Mouse (Mus musculus): ENCODE measurements around the gene Mfsd12. TPM values are rescaled to one million over a fixed set of nuclear protein-coding genes. Genes with fewer than 3 reads are reported as not detected.

Mfsd12 gene
- polyA plus RNA-seq, 1 experiment, result 21.7 TPM

DNA sequence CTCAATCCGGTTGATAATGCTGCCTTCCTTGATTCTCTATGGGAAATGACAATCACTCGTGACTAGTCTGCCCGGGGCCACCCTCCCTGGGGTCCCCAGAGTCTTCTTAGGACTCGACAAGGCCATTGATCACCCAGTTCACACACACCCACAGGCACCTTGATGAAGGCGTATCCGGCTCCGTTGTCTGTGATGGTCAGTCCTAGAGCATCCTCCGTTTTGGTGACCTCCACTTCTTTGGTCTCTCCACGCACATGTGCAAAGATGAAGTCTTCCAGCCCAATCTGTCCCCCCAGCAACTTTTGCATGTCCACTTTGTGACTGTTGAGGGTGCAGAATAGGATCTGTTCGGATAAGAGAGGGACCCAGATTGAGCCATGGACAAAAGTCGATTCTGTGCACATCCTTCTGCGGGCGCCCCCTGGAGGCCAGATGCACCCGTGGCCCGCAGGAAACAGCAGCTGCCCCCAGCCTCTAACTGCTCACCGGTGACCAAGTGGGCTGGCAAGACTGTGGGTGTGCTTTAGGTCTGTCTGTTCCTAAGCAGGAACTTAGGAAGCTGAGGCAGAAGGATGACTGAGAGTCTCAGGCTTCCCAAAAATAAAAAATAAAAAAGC, 15.8 kb upstream of the Mfsd12 start:
- H3ac ChIP-seq (ENCODE audit: control insufficient read depth, insufficient read length), result no peak overlapping the region
- peak in 1 of 3 experiments; percentile 63 for TF ChIP-seq MYOG (IDR thresholded peaks at IDR 0.05; ENCODE audit: control insufficient read depth in 1 of 3, insufficient read depth in 1 of 3, insufficient read length in 2 of 3, low read depth in 2 of 3)
- no peak for TF ChIP-seq E2F4 (IDR thresholded peaks at IDR 0.05; ENCODE audit: insufficient read depth)
- TF ChIP-seq MYOD1 (IDR thresholded peaks at IDR 0.05; ENCODE audit: control insufficient read depth in 1 of 3, insufficient read length in 2 of 3, low read depth in 2 of 3), result peak in 1 of 3 experiments; percentile 13
- no peak overlapping the region for H3K4me2 ChIP-seq (ENCODE audit: low read depth)
- H3K4me3 ChIP-seq, result no peak overlapping the region
- H3K27me3 ChIP-seq (ENCODE audit: control insufficient read depth, insufficient read depth, insufficient read length), result peaks cover 12% of the 10 kb centered on the region
- H3K36me3 ChIP-seq (ENCODE audit: control insufficient read depth, insufficient read depth), result no peaks in the 10 kb centered on the region
- no peaks in the 10 kb centered on the region for H3K79me2 ChIP-seq (ENCODE audit: control insufficient read depth, insufficient read depth)

DNA sequence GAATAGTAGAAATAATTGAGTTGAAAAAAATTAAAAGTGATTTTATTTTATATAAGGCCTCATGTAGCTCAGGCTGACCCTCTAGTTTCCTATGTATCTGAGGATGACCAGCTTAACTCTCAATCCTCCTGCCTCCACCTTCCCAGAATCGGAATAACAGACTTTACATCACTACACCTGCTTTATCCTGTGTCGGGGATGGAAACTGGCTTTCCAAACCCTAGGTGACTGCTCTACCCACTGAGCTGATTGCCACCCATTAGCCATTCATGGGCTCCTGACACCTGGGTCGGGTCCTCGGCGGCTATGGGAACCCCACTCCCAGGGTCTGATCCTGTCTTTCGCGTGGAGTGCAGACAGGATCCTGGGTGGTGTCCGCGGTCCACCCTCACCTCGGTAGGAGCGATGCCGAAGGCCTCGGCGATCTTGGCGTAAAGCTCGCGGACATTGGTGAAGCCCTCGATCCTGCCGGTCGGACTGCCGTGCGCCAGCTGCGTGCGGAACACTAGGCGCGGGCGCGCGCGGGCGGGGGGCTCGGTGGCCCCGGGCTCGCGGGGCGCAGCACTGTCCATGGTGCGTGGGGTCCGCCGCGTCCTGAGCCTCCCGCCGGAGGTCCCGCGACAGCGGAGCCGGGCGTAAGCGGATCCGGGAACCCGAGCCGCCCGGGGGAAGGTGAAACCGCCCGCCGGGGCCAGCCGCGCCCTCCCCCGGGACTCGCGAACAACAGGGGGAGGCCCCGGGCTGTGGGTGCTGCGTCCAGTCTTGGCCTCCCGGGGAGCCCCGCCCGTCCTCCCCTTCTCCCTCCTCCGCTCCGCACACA, 14.4 kb upstream of the Mfsd12 start, which contains the start of gene Gipc3:
Gipc3 (minus strand) TSS at position 581 of the 820 bp plus-strand sequence.
- peaks cover 7% of the 10 kb centered on the region for H3K36me3 ChIP-seq (ENCODE audit: control insufficient read depth, insufficient read depth)
- no peaks in the 10 kb centered on the region for H3K79me2 ChIP-seq (ENCODE audit: control insufficient read depth, insufficient read depth)
- TF ChIP-seq MYOG (IDR thresholded peaks at IDR 0.05; ENCODE audit: control insufficient read depth in 1 of 3, insufficient read depth in 1 of 3, insufficient read length in 2 of 3, low read depth in 2 of 3), result no peak
- peak in 1 of 3 experiments; percentile 1 for TF ChIP-seq MYOD1 (IDR thresholded peaks at IDR 0.05; ENCODE audit: control insufficient read depth in 1 of 3, insufficient read length in 2 of 3, low read depth in 2 of 3)
- no peak for TF ChIP-seq POLR2A (IDR thresholded peaks at IDR 0.05; ENCODE audit: insufficient read length, low read depth)
- no peak for TF ChIP-seq TCF12 (IDR thresholded peaks at IDR 0.05; ENCODE audit: insufficient read depth, poor library complexity, severe bottlenecking)
- no peak for TF ChIP-seq E2F4 (IDR thresholded peaks at IDR 0.05; ENCODE audit: insufficient read depth)
- TF ChIP-seq TCF3 (IDR thresholded peaks at IDR 0.05; ENCODE audit: insufficient read length, low read depth), result no peak
- TF ChIP-seq CEBPB (IDR thresholded peaks at IDR 0.05; ENCODE audit: insufficient read depth, poor library complexity, severe bottlenecking), result no peak
- TF ChIP-seq REST (IDR thresholded peaks at IDR 0.05; ENCODE audit: insufficient read depth, insufficient read length), result no peak
- no peak within 1 kb of the TSS for H3K4me3 ChIP-seq
- peak within 1 kb of the TSS; percentile 36 for H3K4me2 ChIP-seq (ENCODE audit: low read depth)
- H3K27me3 ChIP-seq (ENCODE audit: control insufficient read depth, insufficient read depth, insufficient read length), result peaks cover 12% of the 10 kb centered on the region
- H3ac ChIP-seq (ENCODE audit: control insufficient read depth, insufficient read length), result no peak within 1 kb of the TSS

DNA sequence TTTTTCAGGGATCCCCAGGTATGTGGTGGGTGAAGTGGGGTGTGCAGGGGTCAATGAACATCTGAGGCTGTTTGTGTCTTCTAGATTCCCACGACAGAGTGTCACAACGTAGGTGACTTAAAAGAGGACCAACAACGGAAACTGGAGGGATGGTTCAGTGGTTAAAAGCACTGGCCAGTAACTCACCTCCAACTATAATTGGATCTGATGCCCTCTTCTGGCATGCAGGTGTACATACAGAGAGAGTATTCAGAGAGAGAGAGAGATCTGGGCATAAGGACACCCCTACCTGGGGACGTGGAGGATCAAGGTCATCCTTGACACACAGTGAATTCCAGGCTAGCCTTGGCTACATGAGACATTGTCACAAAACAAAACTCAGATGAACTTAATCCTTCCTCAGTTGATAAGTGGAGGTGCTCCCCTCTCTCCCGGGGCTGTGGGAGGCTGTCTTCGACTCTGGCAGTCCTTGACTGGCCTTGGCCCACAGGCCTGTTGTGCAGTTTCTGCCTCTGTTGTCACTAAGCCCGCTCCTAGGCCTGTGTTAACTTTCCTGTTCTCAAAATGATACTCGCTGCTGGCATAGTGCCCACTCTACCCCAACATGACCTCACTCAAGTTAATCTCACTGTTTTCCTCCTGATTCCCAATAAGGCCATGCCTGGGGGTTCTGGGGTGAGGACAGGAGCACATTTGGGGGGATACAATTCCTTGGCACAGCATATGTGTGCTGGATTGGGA, 12.7 kb upstream of the Mfsd12 start:
- TF ChIP-seq TCF12 (IDR thresholded peaks at IDR 0.05; ENCODE audit: insufficient read depth, poor library complexity, severe bottlenecking), result no peak
- TF ChIP-seq REST (IDR thresholded peaks at IDR 0.05; ENCODE audit: insufficient read depth, insufficient read length), result no peak
- no peak for TF ChIP-seq CEBPB (IDR thresholded peaks at IDR 0.05; ENCODE audit: insufficient read depth, poor library complexity, severe bottlenecking)
- TF ChIP-seq SRF (IDR thresholded peaks at IDR 0.05; ENCODE audit: control insufficient read depth, insufficient read length, low read depth), result no peak
- TF ChIP-seq MYOD1 (IDR thresholded peaks at IDR 0.05; ENCODE audit: control insufficient read depth in 1 of 3, insufficient read length in 2 of 3, low read depth in 2 of 3), result no peak
- no peak for TF ChIP-seq USF1 (IDR thresholded peaks at IDR 0.05; ENCODE audit: low read depth)
- TF ChIP-seq TCF3 (IDR thresholded peaks at IDR 0.05; ENCODE audit: insufficient read length, low read depth), result no peak
- no peak for TF ChIP-seq POLR2A (IDR thresholded peaks at IDR 0.05; ENCODE audit: insufficient read length, low read depth)
- TF ChIP-seq E2F4 (IDR thresholded peaks at IDR 0.05; ENCODE audit: insufficient read depth), result no peak
- TF ChIP-seq MYOG (IDR thresholded peaks at IDR 0.05; ENCODE audit: control insufficient read depth in 1 of 3, insufficient read depth in 1 of 3, insufficient read length in 2 of 3, low read depth in 2 of 3), result no peak
- no peak for TF ChIP-seq MAX (IDR thresholded peaks at IDR 0.05; ENCODE audit: low read depth)
- no peak for TF ChIP-seq POLR2AphosphoS2 (IDR thresholded peaks at IDR 0.05; ENCODE audit: insufficient read length, low read depth)
- Histone ChIP-seq H3K27me3 (ENCODE audit: control insufficient read depth, insufficient read depth, insufficient read length) (peaks cover 12% of the 10 kb centered on the region), H3K36me3 (ENCODE audit: control insufficient read depth, insufficient read depth) (peaks cover 9% of the 10 kb centered on the region), H3K79me2 (ENCODE audit: control insufficient read depth, insufficient read depth) (no peaks in the 10 kb centered on the region), H3K4me3 (no peak overlapping the region), H3ac (ENCODE audit: control insufficient read depth, insufficient read length) (no peak overlapping the region), H3K4me2 (ENCODE audit: low read depth) (no peak overlapping the region)

DNA sequence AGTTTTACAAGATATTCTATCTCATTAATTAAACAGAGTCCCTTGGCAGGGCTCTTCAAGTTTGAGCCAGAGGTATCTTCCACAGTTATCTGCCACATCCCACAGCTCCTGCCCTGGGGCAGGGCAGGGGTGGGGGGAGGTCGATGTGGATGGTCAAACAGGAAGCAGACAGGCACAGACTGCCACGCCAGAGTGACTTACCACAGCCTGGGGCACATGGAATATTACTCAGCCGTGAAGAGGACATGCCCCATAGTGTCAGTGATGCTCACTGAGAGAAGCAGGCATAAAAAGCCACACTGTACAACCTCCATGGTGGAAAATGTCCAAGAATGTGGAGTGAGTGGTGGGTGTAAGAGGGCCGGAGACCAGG, 12.1 kb upstream of the Mfsd12 start:
- Histone ChIP-seq H3K36me3 (ENCODE audit: control insufficient read depth, insufficient read depth) (peaks cover 9% of the 10 kb centered on the region), H3K79me2 (ENCODE audit: control insufficient read depth, insufficient read depth) (no peaks in the 10 kb centered on the region), H3K27me3 (ENCODE audit: control insufficient read depth, insufficient read depth, insufficient read length) (peaks cover 12% of the 10 kb centered on the region), H3ac (ENCODE audit: control insufficient read depth, insufficient read length) (no peak overlapping the region), H3K4me3 (no peak overlapping the region), H3K4me2 (ENCODE audit: low read depth) (no peak overlapping the region)
- no peak for TF ChIP-seq TCF12 (IDR thresholded peaks at IDR 0.05; ENCODE audit: insufficient read depth, poor library complexity, severe bottlenecking)
- TF ChIP-seq POLR2AphosphoS2 (IDR thresholded peaks at IDR 0.05; ENCODE audit: insufficient read length, low read depth), result peak; percentile 44
